8 mouse cellular contexts compared by ENCODE assay signal in genomic region chr5:65130528-65131210, GRCm38 (mm10). TPM values are rescaled to one million over a fixed set of nuclear protein-coding genes. Genes with fewer than 3 reads are reported as not detected.
DNase-seq lines count a peak whose midpoint lies in the region; ATAC-seq lines count a peak whose summit lies in the region.

No protein-coding gene starts in this region.

- H3K36me3 ChIP-seq in hindbrain, embryonic 15.5 days: no peaks in the 10 kb centered on the region
- H3K36me3 ChIP-seq in midbrain, embryonic 10.5 days: no peaks in the 10 kb centered on the region

- DNase-seq in layer of hippocampus, adult 11-12 months (ENCODE audit: low spot score): peak; percentile 34
- no peak for DNase-seq in layer of hippocampus, adult 9-10 months (ENCODE audit: low spot score)
- DNase-seq in embryo, embryonic 9.5 days (ENCODE audit: extremely low spot score): peak; percentile 62
- peak; percentile 67 for DNase-seq in midbrain, embryonic 10.5 days (ENCODE audit: low spot score)
- no peak for DNase-seq in urinary bladder, adult 2 months (ENCODE audit: low spot score)
- no peak for DNase-seq in thymus, postnatal 36 days

- ATAC-seq in hindbrain, embryonic 15.5 days (ENCODE audit: low FRiP score, low read depth): peak; percentile 90
- no peak for ATAC-seq in erythroid progenitor cell, adult 5-6 weeks (replicated peaks; ENCODE audit: low FRiP score, poor library complexity, severe bottlenecking)

- no peaks in the 10 kb centered on the region for H3K27me3 ChIP-seq in hindbrain, embryonic 15.5 days
- H3K27me3 ChIP-seq in midbrain, embryonic 10.5 days (ENCODE audit: low read depth, poor library complexity, severe bottlenecking): no peaks in the 10 kb centered on the region

- peak overlapping the region; percentile 49 for H3K4me3 ChIP-seq in hindbrain, embryonic 15.5 days
- peak overlapping the region; percentile 63 for H3K4me3 ChIP-seq in midbrain, embryonic 10.5 days

- H3K4me2 ChIP-seq in hindbrain, embryonic 15.5 days: peak overlapping the region; percentile 55

- peaks cover 9% of the 10 kb centered on the region for H3K4me1 ChIP-seq in hindbrain, embryonic 15.5 days (replicated peaks)
- H3K4me1 ChIP-seq in midbrain, embryonic 10.5 days: peaks cover 24% of the 10 kb centered on the region

- H3K27ac ChIP-seq in hindbrain, embryonic 15.5 days (replicated peaks): peak overlapping the region; percentile 77
- peak overlapping the region; percentile 85 for H3K27ac ChIP-seq in midbrain, embryonic 10.5 days (replicated peaks)

- H3K9ac ChIP-seq in hindbrain, embryonic 15.5 days: peak overlapping the region; percentile 47

- 3% methylated on average over 12 of the region's 12 CpGs for WGBS in hindbrain, embryonic 15.5 days
- 2% methylated on average over 12 of the region's 12 CpGs for WGBS in midbrain, embryonic 10.5 days

- no peaks in the 10 kb centered on the region for H3K9me3 ChIP-seq in hindbrain, embryonic 15.5 days
- no peaks in the 10 kb centered on the region for H3K9me3 ChIP-seq in midbrain, embryonic 10.5 days (replicated peaks)

RNA-seq across cellular contexts. Expression of gene Klhl5, which starts 23.3 kb away (rescaled TPM):
- 45.8 and 47.3 TPM in 2 replicates for polyA plus RNA-seq in hindbrain, embryonic 15.5 days (2015; fragmentation: Nextera tagmentation; extraction: Ambion mirVana)
- polyA plus RNA-seq in midbrain, embryonic 10.5 days (2016; fragmentation: Nextera tagmentation; extraction: Ambion mirVana): 14.5 and 17.1 TPM in 2 replicates
- polyA plus RNA-seq in urinary bladder, adult 2 months (2012; rRNA removed): 40.9 and 41.7 TPM in 2 replicates
- total RNA-seq in erythroid progenitor cell, adult 5-6 weeks (2015; ENCODE audit: low replicate concordance): 14.4 and 22.2 TPM in 2 replicates
- 6.4 and 6.8 TPM in 2 replicates for total RNA-seq in erythroid progenitor cell, adult 5-6 weeks (2017; ENCODE audit: low replicate concordance)

RNA-seq across cellular contexts. Expression of gene Tmem156, which starts 38.7 kb away (rescaled TPM):
- 0.14 TPM in 1 of 2 replicates, not detected in the other for polyA plus RNA-seq in hindbrain, embryonic 15.5 days (2015; fragmentation: Nextera tagmentation; extraction: Ambion mirVana)
- polyA plus RNA-seq in midbrain, embryonic 10.5 days (2016; fragmentation: Nextera tagmentation; extraction: Ambion mirVana): 0.15 TPM in 1 of 2 replicates, not detected in the other
- polyA plus RNA-seq in urinary bladder, adult 2 months (2012; rRNA removed): 0.56 and 0.81 TPM in 2 replicates
- 2.5 and 4.0 TPM in 2 replicates for total RNA-seq in erythroid progenitor cell, adult 5-6 weeks (2015; ENCODE audit: low replicate concordance)
- 2.1 and 16.3 TPM in 2 replicates for total RNA-seq in erythroid progenitor cell, adult 5-6 weeks (2017; ENCODE audit: low replicate concordance)

Comparison
In these comparisons a context has a peak if more than half of its experiments do, and no peak if none do; other contexts are left out.
1. DNase-seq: peak in layer of hippocampus, adult 11-12 months (single experiment), embryo, embryonic 9.5 days (single experiment) and midbrain, embryonic 10.5 days (single experiment); none in layer of hippocampus, adult 9-10 months (single experiment), urinary bladder, adult 2 months (single experiment) and thymus, postnatal 36 days (0 of 2).